Mouse (Mus musculus) liver, postnatal 0 days (tissue): Measurements from ENCODE around the gene Wdr83os. TPM values are rescaled to one million over a fixed set of nuclear protein-coding genes. Genes with fewer than 3 reads are reported as not detected.

Source experiments
- ATAC-seq: fragments of 200-750 bp; cut with Nextera tagmentation; 2 replicates; pipeline ENCODE4 v1.8.0; 2017; ENCODE audit warnings: mild to moderate bottlenecking, moderate library complexity
- DNase-seq: peaks from one replicate; pipeline ENCODE4 v3.0.0-alpha.2; 2016
- H3K27ac ChIP-seq: fragments of 300-500 bp; sonication (generic); 2 replicates; pipeline ENCODE4 v1.5.1; 2014; ENCODE audit warnings: antibody characterized with exemption, moderate library complexity, mild to moderate bottlenecking, low read depth
- H3K27me3 ChIP-seq: fragments of 300-500 bp; sonication (generic); 2 replicates; pipeline ENCODE4 v1.6.1; 2014; ENCODE audit warnings: low read length, control low read depth, mixed read lengths; ENCODE audit not compliant: insufficient read depth
- H3K36me3 ChIP-seq: fragments of 300-500 bp; sonication (generic); replicated peaks from 2 replicates; pipeline ENCODE4 v1.6.1; 2014; ENCODE audit warnings: mild to moderate bottlenecking, control low read depth, low read length, moderate library complexity, mixed read lengths; ENCODE audit not compliant: insufficient read depth
- H3K4me1 ChIP-seq: fragments of 300-500 bp; sonication (generic); 2 replicates; pipeline ENCODE4 v1.6.1; 2014; ENCODE audit warnings: antibody characterized with exemption, mild to moderate bottlenecking, control low read depth; ENCODE audit not compliant: insufficient read depth
- H3K4me2 ChIP-seq: fragments of 300-500 bp; sonication (generic); 2 replicates; pipeline ENCODE4 v1.6.1; 2014; ENCODE audit warnings: low read depth, mild to moderate bottlenecking, low read length, moderate library complexity, mixed read lengths
- H3K4me3 ChIP-seq: fragments of 300-500 bp; sonication (generic); 2 replicates; pipeline ENCODE4 v1.5.1; 2014; ENCODE audit warnings: low read depth, low read length
- H3K9ac ChIP-seq: fragments of 300-500 bp; sonication (generic); replicated peaks from 2 replicates; pipeline ENCODE4 v1.6.1; 2014; ENCODE audit warnings: mild to moderate bottlenecking, moderate library complexity
- H3K9me3 ChIP-seq: fragments of 300-500 bp; sonication (generic); 2 replicates; pipeline ENCODE4 v1.6.1; 2016; ENCODE audit warnings: mild to moderate bottlenecking, control low read depth, low read length, mixed read lengths
- CTCF ChIP-seq: sonication (generic); IDR thresholded peaks from 2 replicates; pipeline ENCODE4 v1.5.1; 2016; ENCODE audit warnings: antibody characterized with exemption, low read depth
- EP300 ChIP-seq: IDR thresholded peaks from 2 replicates; pipeline ENCODE4 v1.6.1; 2016; ENCODE audit warnings: antibody characterized with exemption, low read depth, mild to moderate bottlenecking
- WGBS: fragments of 180-500 bp; shearing (Covaris S2); extraction: QIAGEN DNeasy Blood & Tissue Kit; methylation state at CpG from one replicate; pipeline ENCODE4 v1.1.7; 2014; ENCODE audit not compliant: insufficient replicate concordance; 5-methylcytosine and 5-hydroxymethylcytosine counted together
- polyA plus RNA-seq: library from polyadenylated mRNA; unstranded; fragments of >200 nt; fragmentation: Nextera tagmentation; extraction: Ambion mirVana; gene quantifications from 2 replicates; pipeline ENCODE4 v1.2.1, GENCODE M21; 2015

The Wdr83os gene
- polyA plus RNA-seq, 1 experiment from 2014 or later: 63.5 TPM

GRCm38 (mm10) chr8:85086238-85086637, 5.7 kb downstream of the Wdr83os start:
- ATAC-seq (no peak), DNase-seq (no peak)
- TF ChIP-seq CTCF (peak; percentile 37; the same call in 1 of the 2 replicates), EP300 (no peak)
- Histone ChIP-seq H3K4me2 (no peak overlapping the region), H3K27ac (no peak overlapping the region), H3K4me1 (peaks cover 21% of the 10 kb centered on the region), H3K36me3 (peaks cover 38% of the 10 kb centered on the region), H3K9me3 (no peaks in the 10 kb centered on the region), H3K4me3 (no peak overlapping the region), H3K27me3 (no peaks in the 10 kb centered on the region), H3K9ac (no peak overlapping the region)
- 69% methylated on average over 3 of the region's 3 CpGs for WGBS

DNA sequence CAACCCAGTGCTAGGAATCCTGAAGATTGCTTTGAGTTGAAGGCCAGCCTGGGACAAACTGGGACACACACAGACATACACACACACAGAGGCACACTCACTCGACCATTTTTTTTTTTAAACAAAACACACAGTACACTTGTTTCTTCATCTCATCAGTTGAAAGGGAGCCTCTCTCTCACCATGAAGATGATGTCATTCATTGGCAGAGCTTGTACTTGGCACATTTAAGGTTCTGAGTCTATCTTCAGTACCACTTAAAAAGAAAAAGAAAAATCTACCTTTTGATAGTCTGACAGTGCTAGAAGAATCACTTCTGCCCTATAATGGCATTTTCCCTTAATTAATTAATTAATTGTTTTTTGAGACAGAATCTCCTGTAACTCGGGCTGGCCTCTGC, 8.2 kb downstream of the Wdr83os start:
- Histone ChIP-seq H3K4me3 (no peak overlapping the region), H3K27me3 (no peaks in the 10 kb centered on the region), H3K9ac (no peak overlapping the region), H3K4me2 (no peak overlapping the region), H3K9me3 (no peaks in the 10 kb centered on the region), H3K36me3 (peaks cover 49% of the 10 kb centered on the region), H3K27ac (no peak overlapping the region), H3K4me1 (peaks cover 6% of the 10 kb centered on the region; the same call in 1 of the 2 replicates)
- TF ChIP-seq CTCF: no peak
- TF ChIP-seq EP300: no peak
- no peak for DNase-seq
- no peak for ATAC-seq
- 58% methylated on average over 2 of the region's 2 CpGs for WGBS

- no peak overlapping the region for H3K4me3 ChIP-seq
- H3K4me1 ChIP-seq: no peaks in the 10 kb centered on the region
- ATAC-seq (no peak), DNase-seq (no peak)
- WGBS: 80% methylated on average over 11 of the region's 11 CpGs
- no peak overlapping the region for H3K27ac ChIP-seq
- H3K36me3 ChIP-seq: peaks cover 59% of the 10 kb centered on the region
- no peak overlapping the region for H3K9ac ChIP-seq
- H3K27me3 ChIP-seq: no peaks in the 10 kb centered on the region
- TF ChIP-seq EP300 (no peak), CTCF (no peak)
- no peaks in the 10 kb centered on the region for H3K9me3 ChIP-seq
- no peak overlapping the region for H3K4me2 ChIP-seq
These were observed 10.3 kb downstream of the Wdr83os start for GRCm38 (mm10) chr8:85090856-85091255.

DNA sequence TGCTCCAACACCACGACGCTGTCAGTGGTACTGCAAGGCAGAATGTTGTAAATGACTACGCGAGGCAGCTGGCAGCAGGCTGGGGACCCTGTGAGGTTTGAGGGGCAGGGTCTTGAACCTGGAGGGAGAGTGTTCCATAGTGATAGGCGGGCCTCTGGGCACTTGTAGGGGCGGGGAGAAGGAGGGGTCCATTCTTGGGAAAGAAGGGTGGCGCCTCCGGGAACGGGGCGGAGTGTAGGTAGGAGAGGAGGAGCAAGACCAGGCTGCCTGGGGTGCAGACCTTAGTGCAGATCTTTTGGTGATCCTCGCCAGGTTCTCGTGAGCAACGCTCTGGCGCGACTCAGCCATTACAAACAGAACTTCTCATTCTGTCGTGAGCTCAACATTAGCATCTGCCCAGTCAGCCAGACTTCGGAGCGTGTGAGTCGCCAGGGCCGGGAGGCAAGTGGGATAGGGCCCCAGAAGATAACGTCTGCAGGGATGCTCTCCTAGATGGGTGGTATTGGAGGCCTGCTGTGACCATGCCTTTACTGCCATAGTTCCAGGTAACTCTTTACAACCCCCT, 11.1 kb downstream of the Wdr83os start:
- no peak overlapping the region for H3K27ac ChIP-seq
- no peak overlapping the region for H3K4me3 ChIP-seq
- H3K4me1 ChIP-seq: no peaks in the 10 kb centered on the region
- DNase-seq (no peak), ATAC-seq (no peak)
- 71% methylated on average over 21 of the region's 21 CpGs for WGBS
- H3K9me3 ChIP-seq: no peaks in the 10 kb centered on the region
- no peak overlapping the region for H3K4me2 ChIP-seq
- H3K27me3 ChIP-seq: no peaks in the 10 kb centered on the region
- no peak for TF ChIP-seq EP300
- TF ChIP-seq CTCF: no peak
- no peak overlapping the region for H3K9ac ChIP-seq
- H3K36me3 ChIP-seq: peaks cover 64% of the 10 kb centered on the region

DNA sequence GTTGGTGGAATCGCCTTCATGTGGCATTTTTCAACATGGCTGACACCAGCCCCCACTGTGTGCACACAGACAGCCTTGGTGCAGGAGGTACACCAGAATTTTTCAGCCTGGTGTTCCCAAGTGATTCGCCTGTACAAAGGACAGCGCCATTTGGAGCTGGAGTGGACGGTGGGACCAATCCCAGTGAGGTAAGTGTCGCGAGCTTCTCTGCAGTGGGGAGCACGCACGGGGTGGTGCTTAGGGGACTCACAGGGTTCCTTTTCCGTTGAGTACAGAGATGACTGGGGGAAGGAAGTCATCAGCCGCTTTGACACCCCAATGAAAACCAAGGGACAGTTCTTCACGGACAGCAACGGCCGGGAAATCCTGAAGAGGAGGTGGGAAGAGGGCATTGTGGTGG, 14.5 kb downstream of the Wdr83os start:
- Histone ChIP-seq H3K9me3 (no peaks in the 10 kb centered on the region), H3K4me2 (no peak overlapping the region), H3K4me1 (no peaks in the 10 kb centered on the region), H3K27ac (no peak overlapping the region), H3K36me3 (peaks cover 53% of the 10 kb centered on the region), H3K9ac (no peak overlapping the region), H3K27me3 (no peaks in the 10 kb centered on the region), H3K4me3 (no peak overlapping the region)
- DNase-seq (no peak), ATAC-seq (no peak)
- 91% methylated on average over 13 of the region's 13 CpGs for WGBS
- TF ChIP-seq CTCF: no peak
- no peak for TF ChIP-seq EP300

DNA sequence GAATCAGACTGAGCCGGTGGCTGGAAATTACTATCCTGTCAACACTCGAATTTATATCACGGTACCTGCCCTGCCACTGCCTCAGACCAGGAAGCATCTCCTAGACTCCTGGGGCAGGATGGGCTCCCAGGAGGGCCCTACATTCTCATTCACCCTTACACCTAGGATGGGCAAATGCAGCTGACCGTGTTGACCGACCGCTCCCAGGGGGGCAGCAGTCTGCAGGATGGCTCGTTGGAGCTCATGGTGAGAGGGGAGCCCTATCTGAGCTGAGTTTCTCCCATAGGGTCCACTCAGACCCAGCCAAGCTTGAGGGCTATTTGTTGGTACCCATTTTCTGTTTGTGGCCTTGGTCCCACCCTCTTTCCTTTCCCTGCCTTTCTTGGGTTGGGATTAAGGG, 15.0 kb downstream of the Wdr83os start:
- Histone ChIP-seq H3K27ac (no peak overlapping the region), H3K27me3 (no peaks in the 10 kb centered on the region), H3K4me1 (no peaks in the 10 kb centered on the region), H3K36me3 (peaks cover 53% of the 10 kb centered on the region), H3K4me3 (no peak overlapping the region), H3K9me3 (no peaks in the 10 kb centered on the region), H3K9ac (no peak overlapping the region), H3K4me2 (no peak overlapping the region)
- 93% methylated on average over 7 of the region's 7 CpGs for WGBS
- no peak for ATAC-seq
- DNase-seq: no peak
- TF ChIP-seq CTCF (no peak), EP300 (no peak)

GRCm38 (mm10) chr8:85096196-85096595, 15.7 kb downstream of the Wdr83os start:
- no peak for DNase-seq
- Histone ChIP-seq H3K4me2 (no peak overlapping the region), H3K4me3 (no peak overlapping the region), H3K4me1 (no peaks in the 10 kb centered on the region), H3K9me3 (no peaks in the 10 kb centered on the region), H3K36me3 (peaks cover 47% of the 10 kb centered on the region), H3K27ac (no peak overlapping the region), H3K27me3 (no peaks in the 10 kb centered on the region), H3K9ac (no peak overlapping the region)
- 88% methylated on average over 16 of the region's 16 CpGs for WGBS
- no peak for TF ChIP-seq EP300
- no peak for TF ChIP-seq CTCF
- ATAC-seq: no peak
